Mouse (Mus musculus): ENCODE measurements around the gene Klhl33.
A peak's percentile ranks its signal among the peaks of the same experiment; 100 is the strongest.

DNA sequence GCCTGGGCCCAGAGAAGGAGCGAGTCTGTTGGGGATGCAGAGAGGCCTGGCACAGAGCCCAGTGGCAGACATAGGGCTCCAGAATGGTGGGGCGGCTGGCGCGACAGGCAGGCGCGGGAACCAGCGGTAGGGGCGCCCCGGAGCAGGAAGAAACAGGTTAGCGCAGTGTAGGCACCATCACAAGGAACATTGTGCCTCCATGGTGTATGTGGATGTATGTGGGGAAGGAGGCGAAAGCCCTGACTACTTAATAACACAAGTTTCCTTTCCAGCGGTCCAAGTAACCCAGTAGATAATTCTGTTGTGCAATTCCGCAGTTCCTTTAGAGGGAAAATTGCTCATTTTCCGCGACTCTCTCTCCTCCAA lies 47.3 kb upstream of the Klhl33 start:
- peak; percentile 57 for TF ChIP-seq CTCF (IDR thresholded peaks at IDR 0.05)
- 0 out of 2 replicates have a peak, but pooled peaks have one; percentile 26 for TF ChIP-seq EP300 (IDR thresholded peaks at IDR 0.05)
